Mouse (Mus musculus): Measurements from ENCODE around the gene Colca2.

- TF ChIP-seq CTCF (conservative IDR thresholded peaks at IDR 0.05; ENCODE audit: low read length) (no peak), NANOG (IDR thresholded peaks at IDR 0.05; ENCODE audit: borderline replicate concordance, low read length) (no peak), POU5F1 (IDR thresholded peaks at IDR 0.05; ENCODE audit: borderline replicate concordance, low read length) (no peak)
These were observed 46.2 kb upstream of the Colca2 start for GRCm38 (mm10) chr9:51324406-51325065.
